Mouse (Mus musculus) lung, embryonic 15.5 days (tissue): ENCODE data around the gene Acp1. TPM values are rescaled to one million over a fixed set of nuclear protein-coding genes. Genes with fewer than 3 reads are reported as not detected.
A peak's percentile ranks its signal among the peaks of the same experiment; 100 is the strongest.

Source experiments
- ATAC-seq: fragments of 200-750 bp; cut with Nextera tagmentation; 2 replicates; pipeline ENCODE4 v1.8.0; 2017; ENCODE audit warnings: moderate number of reproducible peaks, borderline replicate concordance; ENCODE audit not compliant: low FRiP score, low TSS enrichment; ENCODE audit errors: extremely low read depth
- H3K27ac ChIP-seq: fragments of 300-500 bp; sonication (generic); 2 replicates; pipeline ENCODE4 v1.5.1; 2015; ENCODE audit warnings: moderate library complexity, mild to moderate bottlenecking, inconsistent platforms
- H3K27me3 ChIP-seq: fragments of 300-500 bp; sonication (generic); 2 replicates; pipeline ENCODE4 v1.6.1; 2015; ENCODE audit warnings: inconsistent platforms
- H3K36me3 ChIP-seq: fragments of 300-500 bp; sonication (generic); 2 replicates; pipeline ENCODE4 v1.6.1; 2015; ENCODE audit warnings: inconsistent platforms
- H3K4me1 ChIP-seq: fragments of 300-500 bp; sonication (generic); 2 replicates; pipeline ENCODE4 v1.6.1; 2015; ENCODE audit warnings: inconsistent platforms
- H3K4me2 ChIP-seq: fragments of 300-500 bp; sonication (generic); 2 replicates; pipeline ENCODE4 v1.6.1; 2015; ENCODE audit warnings: inconsistent platforms, mild to moderate bottlenecking, moderate library complexity
- H3K4me3 ChIP-seq: fragments of 300-500 bp; sonication (generic); 2 replicates; pipeline ENCODE4 v1.5.1; 2015; ENCODE audit warnings: mild to moderate bottlenecking, inconsistent platforms
- H3K9ac ChIP-seq: fragments of 300-500 bp; sonication (generic); 2 replicates; pipeline ENCODE4 v1.6.1; 2015; ENCODE audit warnings: inconsistent platforms
- H3K9me3 ChIP-seq: fragments of 300-500 bp; sonication (generic); 2 replicates; pipeline ENCODE4 v1.6.1; 2016; ENCODE audit warnings: inconsistent platforms
- WGBS: fragments of 180-500 bp; shearing (Covaris S2); methylation state at CpG from one replicate; pipeline ENCODE4 v1.1.7; 2015; 5-methylcytosine and 5-hydroxymethylcytosine counted together
- polyA plus RNA-seq: library from polyadenylated mRNA; unstranded; fragments of >200 nt; fragmentation: Nextera tagmentation; extraction: Ambion mirVana; gene quantifications from 2 replicates; pipeline ENCODE4 v1.2.1, GENCODE M21; 2015

Acp1 gene
- polyA plus RNA-seq, 1 experiment from 2014 or later: 172 TPM

- Histone ChIP-seq H3K27ac (no peak overlapping the region), H3K9me3 (no peaks in the 10 kb centered on the region), H3K4me2 (no peak overlapping the region), H3K9ac (no peak overlapping the region), H3K27me3 (no peaks in the 10 kb centered on the region), H3K4me3 (no peak overlapping the region), H3K36me3 (peaks cover 21% of the 10 kb centered on the region), H3K4me1 (no peaks in the 10 kb centered on the region)
- no peak for ATAC-seq
- 87% methylated on average over 4 of the region's 4 CpGs for WGBS
These were observed 14.3 kb downstream of the Acp1 start for GRCm38 (mm10) chr12:30897039-30897438.

GRCm38 (mm10) chr12:30891438-30891837, 20.0 kb downstream of the Acp1 start:
- Histone ChIP-seq H3K4me2 (no peak overlapping the region), H3K9ac (no peak overlapping the region), H3K27ac (no peak overlapping the region), H3K36me3 (peaks cover 7% of the 10 kb centered on the region; the same call in 1 of the 2 replicates), H3K4me1 (no peaks in the 10 kb centered on the region), H3K9me3 (no peaks in the 10 kb centered on the region), H3K27me3 (peaks cover 11% of the 10 kb centered on the region; the same call in 1 of the 2 replicates), H3K4me3 (no peak overlapping the region)
- ATAC-seq: no peak
- 81% methylated on average over 7 of the region's 7 CpGs for WGBS

- no peak for ATAC-seq
- peaks cover 7% of the 10 kb centered on the region; the same call in 1 of the 2 replicates for H3K36me3 ChIP-seq
- no peak overlapping the region for H3K4me3 ChIP-seq
- peaks cover 24% of the 10 kb centered on the region for H3K27me3 ChIP-seq
- WGBS: 29% methylated on average over 5 of the region's 5 CpGs
- no peak overlapping the region for H3K27ac ChIP-seq
- no peaks in the 10 kb centered on the region for H3K4me1 ChIP-seq
- no peak overlapping the region for H3K9ac ChIP-seq
- H3K4me2 ChIP-seq: no peak overlapping the region
- no peaks in the 10 kb centered on the region for H3K9me3 ChIP-seq
These were observed 21.3 kb downstream of the Acp1 start for GRCm38 (mm10) chr12:30890067-30890466.

GRCm38 (mm10) chr12:30888003-30888402, 23.4 kb downstream of the Acp1 start:
- H3K4me1 ChIP-seq: peaks cover 15% of the 10 kb centered on the region
- H3K36me3 ChIP-seq: no peaks in the 10 kb centered on the region
- no peaks in the 10 kb centered on the region for H3K9me3 ChIP-seq
- 83% methylated on average over 4 of the region's 4 CpGs for WGBS
- H3K27me3 ChIP-seq: peaks cover 45% of the 10 kb centered on the region
- no peak overlapping the region for H3K4me2 ChIP-seq
- ATAC-seq: no peak
- H3K27ac ChIP-seq: no peak overlapping the region
- H3K9ac ChIP-seq: no peak overlapping the region
- no peak overlapping the region for H3K4me3 ChIP-seq

GRCm38 (mm10) chr12:30885891-30886290, 25.5 kb downstream of the Acp1 start:
- Histone ChIP-seq H3K27ac (no peak overlapping the region), H3K36me3 (no peaks in the 10 kb centered on the region), H3K27me3 (peaks cover 59% of the 10 kb centered on the region), H3K4me1 (peaks cover 15% of the 10 kb centered on the region), H3K9me3 (no peaks in the 10 kb centered on the region), H3K4me2 (no peak overlapping the region), H3K4me3 (no peak overlapping the region), H3K9ac (no peak overlapping the region)
- 69% methylated on average over 6 of the region's 6 CpGs for WGBS
- ATAC-seq: no peak

- Histone ChIP-seq H3K4me3 (peak overlapping the region; percentile 48), H3K4me1 (peaks cover 15% of the 10 kb centered on the region), H3K27me3 (peaks cover 59% of the 10 kb centered on the region), H3K4me2 (peak overlapping the region; percentile 96), H3K27ac (no peak overlapping the region), H3K9ac (peak overlapping the region; percentile 38), H3K9me3 (no peaks in the 10 kb centered on the region), H3K36me3 (no peaks in the 10 kb centered on the region)
- ATAC-seq: 0 out of 2 replicates have a peak, but pooled peaks have one; percentile 23
- 8% methylated on average over 39 of the region's 39 CpGs for WGBS
These were observed 26.7 kb downstream of the Acp1 start for GRCm38 (mm10) chr12:30884622-30885230.

GRCm38 (mm10) chr12:30883986-30884621, 27.3 kb downstream of the Acp1 start, which contains the start of gene Alkal2:
TSS of gene Alkal2 (plus strand) at chr12:30884322.
- peak within 1 kb of the TSS; percentile 96 for H3K4me2 ChIP-seq
- no peaks in the 10 kb centered on the region for H3K36me3 ChIP-seq
- peak within 1 kb of the TSS; percentile 48 for H3K4me3 ChIP-seq
- H3K9ac ChIP-seq: peak within 1 kb of the TSS; percentile 38
- H3K9me3 ChIP-seq: no peaks in the 10 kb centered on the region
- ATAC-seq: peak; percentile 72; the same call in 1 of the 2 replicates
- WGBS: under 1% methylated on average over 58 of the region's 58 CpGs
- peaks cover 59% of the 10 kb centered on the region for H3K27me3 ChIP-seq
- peaks cover 15% of the 10 kb centered on the region for H3K4me1 ChIP-seq
- H3K27ac ChIP-seq: no peak within 1 kb of the TSS

GRCm38 (mm10) chr12:30883592-30883985, 27.8 kb downstream of the Acp1 start:
- 25% methylated on average over 4 of the region's 4 CpGs for WGBS
- Histone ChIP-seq H3K9me3 (no peaks in the 10 kb centered on the region), H3K27me3 (peaks cover 59% of the 10 kb centered on the region), H3K4me2 (peak overlapping the region; percentile 96), H3K4me3 (peak overlapping the region; percentile 48), H3K4me1 (peaks cover 15% of the 10 kb centered on the region), H3K36me3 (no peaks in the 10 kb centered on the region), H3K27ac (no peak overlapping the region), H3K9ac (no peak overlapping the region)
- ATAC-seq: no peak

- Histone ChIP-seq H3K4me3 (no peak overlapping the region), H3K4me1 (peaks cover 11% of the 10 kb centered on the region), H3K9ac (no peak overlapping the region), H3K9me3 (no peaks in the 10 kb centered on the region), H3K4me2 (no peak overlapping the region), H3K27me3 (peaks cover 29% of the 10 kb centered on the region), H3K27ac (no peak overlapping the region), H3K36me3 (no peaks in the 10 kb centered on the region)
- 59% methylated on average over 6 of the region's 6 CpGs for WGBS
- ATAC-seq: no peak
These were observed 31.9 kb downstream of the Acp1 start for GRCm38 (mm10) chr12:30879447-30879846.

GRCm38 (mm10) chr12:30865781-30866180, 45.6 kb downstream of the Acp1 start:
- Histone ChIP-seq H3K27me3 (no peaks in the 10 kb centered on the region), H3K9me3 (no peaks in the 10 kb centered on the region), H3K9ac (no peak overlapping the region), H3K27ac (no peak overlapping the region), H3K4me1 (peaks cover 10% of the 10 kb centered on the region), H3K4me2 (no peak overlapping the region), H3K4me3 (no peak overlapping the region), H3K36me3 (no peaks in the 10 kb centered on the region)
- no peak for ATAC-seq
- WGBS: 56% methylated on average over 4 of the region's 4 CpGs

- Histone ChIP-seq H3K4me1 (peaks cover 10% of the 10 kb centered on the region), H3K27me3 (no peaks in the 10 kb centered on the region), H3K36me3 (no peaks in the 10 kb centered on the region), H3K9ac (no peak overlapping the region), H3K27ac (no peak overlapping the region), H3K4me2 (no peak overlapping the region), H3K4me3 (no peak overlapping the region), H3K9me3 (no peaks in the 10 kb centered on the region)
- 45% methylated on average over 2 of the region's 2 CpGs for WGBS
- ATAC-seq: peak; percentile 64; the same call in 1 of the 2 replicates
These were observed 47.0 kb downstream of the Acp1 start for GRCm38 (mm10) chr12:30864347-30864746.

- whole genome bisulfite sequencing: 78% methylated on average over 5 of the region's 5 CpGs
- no peak for ATAC-seq
- H3K4me2 ChIP-seq: no peak overlapping the region
These were observed 55.2 kb downstream of the Acp1 start for GRCm38 (mm10) chr12:30856172-30856571.

More at GRCm38 (mm10) chr12:30856172-30856571, 55.2 kb downstream of the Acp1 start:
- Histone ChIP-seq H3K9ac (no peak overlapping the region), H3K4me3 (no peak overlapping the region), H3K27me3 (no peaks in the 10 kb centered on the region), H3K4me1 (0 out of 2 replicates have a peak, but pooled peaks cover under 1% of the 10 kb centered on the region), H3K36me3 (no peaks in the 10 kb centered on the region), H3K27ac (no peak overlapping the region), H3K9me3 (no peaks in the 10 kb centered on the region)
